Mouse (Mus musculus) midbrain, embryonic 13.5 days (tissue): ENCODE measurements around the gene Gpr50. TPM values are rescaled to one million over a fixed set of nuclear protein-coding genes. Genes with fewer than 3 reads are reported as not detected.

ENCODE experiments used
- ATAC-seq: fragments of 200-750 bp; cut with Nextera tagmentation; 2 replicates; pipeline ENCODE4 v1.8.0; 2017; ENCODE audit warnings: mild to moderate bottlenecking, moderate TSS enrichment, moderate library complexity
- H3K27ac ChIP-seq: fragments of 300-500 bp; sonication (generic); 2 replicates; pipeline ENCODE4 v1.5.1; 2015; ENCODE audit warnings: inconsistent platforms, mild to moderate bottlenecking, moderate library complexity
- H3K27me3 ChIP-seq: fragments of 300-500 bp; sonication (generic); 2 replicates; pipeline ENCODE4 v1.6.1; 2015; ENCODE audit warnings: mild to moderate bottlenecking, inconsistent platforms
- H3K36me3 ChIP-seq: fragments of 300-500 bp; sonication (generic); 2 replicates; pipeline ENCODE4 v1.6.1; 2015; ENCODE audit warnings: mild to moderate bottlenecking, inconsistent platforms
- H3K4me1 ChIP-seq: fragments of 300-500 bp; sonication (generic); replicated peaks from 2 replicates; pipeline ENCODE4 v1.6.1; 2015; ENCODE audit warnings: inconsistent platforms
- H3K4me2 ChIP-seq: fragments of 300-500 bp; sonication (generic); replicated peaks from 2 replicates; pipeline ENCODE4 v1.6.1; 2015; ENCODE audit warnings: moderate library complexity, mild to moderate bottlenecking, inconsistent platforms
- H3K4me3 ChIP-seq: fragments of 300-500 bp; sonication (generic); replicated peaks from 2 replicates; pipeline ENCODE4 v1.5.1; 2015; ENCODE audit warnings: mild to moderate bottlenecking, inconsistent platforms
- H3K9ac ChIP-seq: fragments of 300-500 bp; sonication (generic); replicated peaks from 2 replicates; pipeline ENCODE4 v1.6.1; 2015; ENCODE audit warnings: mild to moderate bottlenecking, inconsistent platforms
- H3K9me3 ChIP-seq: fragments of 300-500 bp; sonication (generic); 2 replicates; pipeline ENCODE4 v1.6.1; 2016; ENCODE audit warnings: mild to moderate bottlenecking, inconsistent platforms
- WGBS: fragments of 180-500 bp; shearing (Covaris S2); methylation state at CpG from one replicate; pipeline ENCODE4 v1.1.7; 2015; 5-methylcytosine and 5-hydroxymethylcytosine counted together
- polyA plus RNA-seq: library from polyadenylated mRNA; unstranded; fragments of >200 nt; fragmentation: Nextera tagmentation; extraction: Ambion mirVana; gene quantifications from 2 replicates; pipeline ENCODE4 v1.2.1, GENCODE M21; 2015

The Gpr50 gene
- polyA plus RNA-seq: 3.1 and 4.1 TPM in 2 replicates

DNA sequence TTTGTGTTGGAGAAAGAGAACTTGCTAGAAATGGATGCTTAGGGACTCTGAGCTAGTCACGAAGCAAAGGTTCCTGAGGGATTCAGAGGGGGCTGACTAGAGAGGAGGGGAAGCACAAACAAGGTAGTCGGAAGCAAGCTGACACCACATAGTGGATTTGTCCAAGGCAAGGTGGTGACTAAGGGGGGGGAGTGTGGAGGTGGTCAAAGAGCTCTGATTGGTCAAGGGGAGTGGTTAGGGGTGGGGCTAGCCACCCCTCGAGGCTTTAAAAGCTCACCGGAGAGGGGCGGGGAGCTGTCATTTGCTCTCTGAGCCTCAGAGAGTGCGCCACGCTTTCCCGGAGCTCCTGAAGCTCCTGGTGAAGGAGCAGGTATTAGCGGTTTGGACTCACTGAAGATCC is at the start of gene Gpr50:
Gpr50 (plus strand) TSS at position 294 of the 400 bp plus-strand sequence.
- Histone ChIP-seq H3K4me3 (peak within 1 kb of the TSS; percentile 49), H3K27ac (no peak within 1 kb of the TSS), H3K36me3 (no peaks in the 10 kb centered on the region), H3K27me3 (peaks cover 86% of the 10 kb centered on the region), H3K4me1 (0 out of 2 replicates have a peak, but pooled peaks cover 3% of the 10 kb centered on the region), H3K9me3 (peaks cover 5% of the 10 kb centered on the region), H3K9ac (peak within 1 kb of the TSS; percentile 44; the same call in 1 of the 2 replicates), H3K4me2 (peak within 1 kb of the TSS; percentile 64)
- ATAC-seq: no peak; the same call in 1 of the 2 replicates
- WGBS: 36% methylated on average over 9 of the region's 9 CpGs

DNA sequence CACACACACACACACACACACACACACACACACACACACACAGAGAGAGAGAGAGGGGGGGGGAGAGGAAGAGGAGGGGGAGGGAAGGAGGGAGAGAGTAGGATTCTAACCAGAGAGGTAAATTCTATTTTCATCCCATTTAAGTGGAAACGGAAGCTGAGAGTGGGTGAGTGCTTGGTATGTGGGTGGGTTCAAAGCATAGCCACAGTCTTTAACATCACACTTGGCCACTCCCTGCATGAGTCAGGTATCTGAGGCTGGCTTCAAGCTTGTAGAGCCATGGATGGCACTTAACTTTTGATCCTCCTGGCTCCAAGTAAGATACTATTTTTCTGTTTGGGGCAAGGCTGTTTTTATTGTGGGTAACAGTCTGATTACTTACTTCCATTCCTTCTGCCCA is 41.2 kb upstream of the Gpr50 start:
- Histone ChIP-seq H3K4me2 (no peak overlapping the region), H3K4me3 (no peak overlapping the region), H3K4me1 (no peaks in the 10 kb centered on the region), H3K27ac (no peak overlapping the region), H3K9me3 (no peaks in the 10 kb centered on the region), H3K9ac (no peak overlapping the region), H3K27me3 (no peaks in the 10 kb centered on the region), H3K36me3 (no peaks in the 10 kb centered on the region)
- WGBS: 81% methylated on average over 1 of the region's 1 CpGs
- no peak for ATAC-seq

- no peak for ATAC-seq
- Histone ChIP-seq H3K9ac (no peak overlapping the region), H3K4me3 (no peak overlapping the region), H3K27me3 (no peaks in the 10 kb centered on the region), H3K4me1 (no peaks in the 10 kb centered on the region), H3K9me3 (no peaks in the 10 kb centered on the region), H3K27ac (no peak overlapping the region), H3K4me2 (no peak overlapping the region), H3K36me3 (no peaks in the 10 kb centered on the region)
- 4% methylated on average over 1 of the region's 1 CpGs for WGBS
Observed at GRCm38 (mm10) chrX:71623843-71624242, 39.6 kb upstream of the Gpr50 start.

DNA sequence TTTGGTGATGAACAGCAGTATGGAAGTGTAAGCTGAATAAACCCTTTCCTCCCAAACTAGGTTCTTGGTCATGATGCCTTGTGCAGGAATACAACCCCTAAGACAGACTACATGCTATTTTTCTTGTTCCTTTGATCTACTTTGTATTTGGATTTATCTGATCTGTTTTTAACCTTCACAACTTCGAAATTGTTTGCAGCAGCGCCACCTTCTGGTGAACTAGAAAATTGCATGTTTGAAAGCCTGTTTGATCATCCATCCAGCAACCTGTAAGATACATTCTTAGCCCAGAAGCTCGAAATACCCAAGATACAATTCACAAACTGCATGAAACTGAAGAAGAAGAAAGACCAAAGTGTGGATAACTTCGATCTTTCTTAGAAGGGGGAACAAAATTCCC is 35.2 kb upstream of the Gpr50 start:
- ATAC-seq: no peak
- no peaks in the 10 kb centered on the region for H3K4me1 ChIP-seq
- no peak overlapping the region for H3K27ac ChIP-seq
- no peaks in the 10 kb centered on the region for H3K27me3 ChIP-seq
- H3K36me3 ChIP-seq: no peaks in the 10 kb centered on the region
- no peak overlapping the region for H3K9ac ChIP-seq
- no peaks in the 10 kb centered on the region for H3K9me3 ChIP-seq
- 15% methylated on average over 4 of the region's 4 CpGs for WGBS
- H3K4me2 ChIP-seq: no peak overlapping the region
- no peak overlapping the region for H3K4me3 ChIP-seq

DNA sequence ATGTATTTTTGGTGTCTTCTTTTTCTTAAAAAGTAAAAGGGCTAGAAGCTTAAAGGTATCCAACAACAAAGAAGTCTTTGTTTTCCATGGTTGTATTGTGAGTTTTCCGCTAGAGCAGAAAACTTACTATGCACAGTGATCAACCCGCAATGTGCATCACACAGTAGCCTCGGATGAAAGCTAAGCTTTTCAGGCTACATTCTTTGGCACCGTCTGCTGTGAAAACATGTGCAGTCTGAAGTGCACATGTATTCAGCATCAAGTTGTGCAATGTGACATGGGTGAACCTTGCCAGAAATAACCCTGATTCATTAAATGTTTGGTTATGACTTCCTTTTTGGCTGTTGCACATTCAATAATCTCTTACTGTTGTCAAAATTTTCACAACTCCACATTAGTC is 32.8 kb upstream of the Gpr50 start:
- Histone ChIP-seq H3K4me1 (no peaks in the 10 kb centered on the region), H3K9ac (no peak overlapping the region), H3K36me3 (no peaks in the 10 kb centered on the region), H3K4me2 (no peak overlapping the region), H3K27ac (no peak overlapping the region), H3K9me3 (no peaks in the 10 kb centered on the region), H3K4me3 (no peak overlapping the region), H3K27me3 (no peaks in the 10 kb centered on the region)
- 63% methylated on average over 4 of the region's 4 CpGs for WGBS
- ATAC-seq: no peak

DNA sequence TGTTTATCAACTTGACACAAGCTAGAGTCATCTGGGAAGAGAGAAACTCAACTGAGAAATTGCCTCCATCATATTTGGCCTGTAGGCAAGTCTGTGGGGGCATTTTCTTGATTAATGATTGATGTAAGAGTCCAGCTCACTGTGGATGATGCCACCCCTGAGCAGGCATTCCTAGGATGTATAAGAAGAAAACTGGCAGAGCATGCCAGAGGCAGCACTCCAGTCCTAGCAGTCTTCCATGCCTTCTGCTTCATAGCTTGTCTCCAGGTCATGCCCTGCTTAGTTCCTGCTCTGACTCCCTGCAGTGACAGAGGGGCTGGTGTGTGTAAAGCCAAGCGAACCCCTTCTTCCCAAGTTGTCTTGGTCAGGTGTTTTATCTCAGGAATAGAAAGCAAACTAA is 32.3 kb upstream of the Gpr50 start:
- no peaks in the 10 kb centered on the region for H3K9me3 ChIP-seq
- no peaks in the 10 kb centered on the region for H3K27me3 ChIP-seq
- WGBS: 50% methylated on average over 1 of the region's 1 CpGs
- no peak overlapping the region for H3K27ac ChIP-seq
- H3K4me3 ChIP-seq: no peak overlapping the region
- no peaks in the 10 kb centered on the region for H3K4me1 ChIP-seq
- H3K9ac ChIP-seq: no peak overlapping the region
- ATAC-seq: no peak
- H3K4me2 ChIP-seq: no peak overlapping the region
- H3K36me3 ChIP-seq: no peaks in the 10 kb centered on the region

- 5% methylated on average over 6 of the region's 6 CpGs for WGBS
Observed at GRCm38 (mm10) chrX:71647958-71648357, 15.5 kb upstream of the Gpr50 start.

GRCm38 (mm10) chrX:71648434-71648833 is 15.0 kb upstream of the Gpr50 start:
- H3K4me2 ChIP-seq: no peak overlapping the region
- H3K9ac ChIP-seq: no peak overlapping the region
- no peak overlapping the region for H3K27ac ChIP-seq
- no peaks in the 10 kb centered on the region for H3K36me3 ChIP-seq
- no peak overlapping the region for H3K4me3 ChIP-seq
- H3K9me3 ChIP-seq: no peaks in the 10 kb centered on the region
- no peaks in the 10 kb centered on the region for H3K27me3 ChIP-seq
- ATAC-seq: peak; percentile 70
- 0% methylated on average over 1 of the region's 1 CpGs for whole genome bisulfite sequencing
- H3K4me1 ChIP-seq: no peaks in the 10 kb centered on the region; the same call in 1 of the 2 replicates

More at GRCm38 (mm10) chrX:71647958-71648357, 15.5 kb upstream of the Gpr50 start:
- H3K4me3 ChIP-seq: no peak overlapping the region
- no peak overlapping the region for H3K9ac ChIP-seq
- no peak overlapping the region for H3K4me2 ChIP-seq
- H3K9me3 ChIP-seq: no peaks in the 10 kb centered on the region
- H3K36me3 ChIP-seq: no peaks in the 10 kb centered on the region
- H3K27ac ChIP-seq: no peak overlapping the region
- H3K4me1 ChIP-seq: no peaks in the 10 kb centered on the region; the same call in 1 of the 2 replicates
- peak; percentile 67; the same call in 1 of the 2 replicates for ATAC-seq
- H3K27me3 ChIP-seq: no peaks in the 10 kb centered on the region

DNA sequence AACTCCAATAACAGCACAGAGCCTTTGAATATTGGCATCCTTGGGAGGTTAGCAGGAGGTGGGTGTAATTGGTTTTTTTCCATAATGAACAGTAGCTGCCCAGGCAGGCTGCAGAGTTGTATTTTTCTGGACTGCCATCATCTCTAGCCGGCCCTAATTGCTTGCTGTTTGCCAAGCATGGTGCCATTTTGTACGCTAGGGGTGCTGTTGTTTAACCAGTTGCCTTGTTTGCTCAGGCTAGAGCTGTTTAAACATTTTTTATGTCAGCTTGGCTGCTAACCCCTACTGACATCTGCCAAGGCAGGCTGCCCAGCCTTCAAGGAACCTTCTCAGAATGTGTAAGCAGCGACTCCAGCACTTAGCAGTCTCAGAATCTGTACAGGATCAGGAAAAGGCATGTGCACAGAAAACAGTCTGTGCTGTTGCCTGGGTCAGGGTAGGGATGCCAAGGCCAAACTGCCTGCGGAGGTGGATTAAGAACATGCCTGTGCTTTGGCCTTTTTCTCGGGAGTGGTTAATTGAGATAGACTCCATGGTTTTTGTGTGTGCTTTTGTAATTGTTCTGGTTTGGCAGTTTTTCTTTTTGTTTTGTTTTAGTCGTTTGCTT is 14.5 kb upstream of the Gpr50 start:
- no peaks in the 10 kb centered on the region for H3K36me3 ChIP-seq

DNA sequence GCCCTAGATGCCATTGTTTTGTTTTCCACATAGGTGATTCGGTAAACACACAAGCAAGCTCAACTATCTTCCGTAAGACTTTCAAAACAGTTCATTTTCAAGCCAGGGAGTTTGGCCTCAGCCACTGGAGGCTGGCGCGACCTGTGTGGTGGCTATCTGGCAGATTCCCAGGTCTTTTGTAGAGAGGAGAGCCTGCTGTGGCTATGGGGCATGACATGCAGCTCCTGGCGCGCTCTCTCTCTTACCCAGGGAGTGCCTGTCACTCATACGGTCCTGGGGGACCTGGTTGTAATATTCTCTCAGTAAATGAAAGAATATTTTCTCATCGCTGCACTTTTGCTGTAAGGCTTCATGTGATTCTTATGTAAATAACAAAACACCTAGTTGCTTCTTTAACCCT is 13.5 kb upstream of the Gpr50 start:
- Histone ChIP-seq H3K27me3 (no peaks in the 10 kb centered on the region), H3K4me3 (no peak overlapping the region), H3K9me3 (no peaks in the 10 kb centered on the region), H3K4me1 (no peaks in the 10 kb centered on the region; the same call in 1 of the 2 replicates), H3K4me2 (0 out of 2 replicates have a peak overlapping the region, but pooled peaks have one; percentile 17), H3K36me3 (no peaks in the 10 kb centered on the region), H3K9ac (no peak overlapping the region), H3K27ac (no peak overlapping the region)
- 27% methylated on average over 8 of the region's 8 CpGs for WGBS
- ATAC-seq: peak; percentile 80

More for the DNA sequence above, 14.5 kb upstream of the Gpr50 start:
- Histone ChIP-seq H3K4me3 (no peak overlapping the region), H3K9me3 (no peaks in the 10 kb centered on the region), H3K4me2 (no peak overlapping the region), H3K4me1 (no peaks in the 10 kb centered on the region; the same call in 1 of the 2 replicates), H3K27me3 (no peaks in the 10 kb centered on the region), H3K9ac (no peak overlapping the region), H3K27ac (0 out of 2 replicates have a peak overlapping the region, but pooled peaks have one; percentile 9)
- ATAC-seq: peak; percentile 82
- WGBS: 37% methylated on average over 6 of the region's 6 CpGs

- H3K4me1 ChIP-seq: 0 out of 2 replicates have a peak, but pooled peaks cover 3% of the 10 kb centered on the region
- H3K4me3 ChIP-seq: peak overlapping the region; percentile 28
- ATAC-seq: no peak
- H3K9me3 ChIP-seq: peaks cover 5% of the 10 kb centered on the region
- peak overlapping the region; percentile 44 for H3K4me2 ChIP-seq
- H3K27me3 ChIP-seq: peaks cover 71% of the 10 kb centered on the region
- no peak overlapping the region; the same call in 1 of the 2 replicates for H3K9ac ChIP-seq
- no peaks in the 10 kb centered on the region for H3K36me3 ChIP-seq
- no peak overlapping the region for H3K27ac ChIP-seq
- WGBS: 22% methylated on average over 14 of the region's 14 CpGs
Observed at GRCm38 (mm10) chrX:71661794-71662193, 1.7 kb upstream of the Gpr50 start.

GRCm38 (mm10) chrX:71663871-71664687 is 612 bp downstream of the Gpr50 start:
- Histone ChIP-seq H3K27me3 (peaks cover 87% of the 10 kb centered on the region), H3K4me3 (peak overlapping the region; percentile 49), H3K27ac (no peak overlapping the region), H3K36me3 (no peaks in the 10 kb centered on the region), H3K4me2 (peak overlapping the region; percentile 64), H3K9ac (peak overlapping the region; percentile 44; the same call in 1 of the 2 replicates), H3K4me1 (0 out of 2 replicates have a peak, but pooled peaks cover 3% of the 10 kb centered on the region), H3K9me3 (peaks cover 5% of the 10 kb centered on the region)
- WGBS: 26% methylated on average over 71 of the region's 76 CpGs
- peak; percentile 61; the same call in 1 of the 2 replicates for ATAC-seq
